Mouse (Mus musculus) G1E (cell line): ENCODE data around the gene Gm21883.
"Not testable (repeated sequence)": the region's sequence is repeated elsewhere in the genome, so short reads cannot be mapped to it uniquely, and the experiment has no call there.

Source experiments
- GATA2 ChIP-seq: IDR thresholded peaks from 2 replicates; pipeline ENCODE4 v1.6.1; 2012; ENCODE audit warnings: low read depth, low read length, inconsistent platforms, borderline replicate concordance
- POLR2AphosphoS5 ChIP-seq: IDR thresholded peaks from 2 replicates; pipeline ENCODE4 v1.6.1; 2012; ENCODE audit warnings: low read depth, low read length, inconsistent platforms; ENCODE audit not compliant: insufficient replicate concordance

- TF ChIP-seq GATA2, POLR2AphosphoS5: not testable (repeated sequence)
Observed at GRCm38 (mm10) chrX:31574183-31574582, at the start of gene Gm21883.
